Mouse (Mus musculus) MEL (cell line): ENCODE data around the gene Ppp1r3e. TPM values are rescaled to one million over a fixed set of nuclear protein-coding genes. Genes with fewer than 3 reads are reported as not detected.

Experiments
- DNase-seq: peaks from one replicate; pipeline ENCODE4 v3.0.0; 2011; ENCODE audit warnings: low read depth, low spot score
- H3K27ac ChIP-seq: 2 replicates; pipeline ENCODE4 v1.5.1; 2012; ENCODE audit warnings: low read depth, mild to moderate bottlenecking, control low read depth, low read length, moderate library complexity; ENCODE audit not compliant: control insufficient read depth
- H3K27me3 ChIP-seq, 2 experiments: fragments of 150-350 bp in 1 of 2; sonication (generic) in 1 of 2; 2 replicates each; pipeline ENCODE4 v1.6.1; 2012; ENCODE audit warnings: low read length in 2 of 2, mild to moderate bottlenecking in 2 of 2, improper control_type of control experiment in 1 of 2, moderate library complexity in 1 of 2; ENCODE audit not compliant: insufficient read depth in 2 of 2, control insufficient read depth in 1 of 2
- H3K36me3 ChIP-seq, 2 experiments: 2 replicates each; pipeline ENCODE4 v1.6.1; 2012 to 2014; ENCODE audit warnings: low read length in 2 of 2, improper control_type of control experiment in 1 of 2, inconsistent platforms in 1 of 2, mild to moderate bottlenecking in 1 of 2; ENCODE audit not compliant: insufficient read depth in 2 of 2, control insufficient read depth in 1 of 2
- H3K4me1 ChIP-seq, 2 experiments: fragments of 150-350 bp in 1 of 2; sonication (generic) in 1 of 2; 2 replicates each; pipeline ENCODE4 v1.6.1; 2012; ENCODE audit warnings: low read length in 2 of 2, improper control_type of control experiment in 1 of 2, mild to moderate bottlenecking in 1 of 2; ENCODE audit not compliant: insufficient read depth in 2 of 2, control insufficient read depth in 1 of 2
- H3K4me3 ChIP-seq, 2 experiments: fragments of 150-350 bp in 1 of 2; sonication (generic) in 1 of 2; 2 replicates each; pipeline ENCODE4 v1.5.1; 2012; ENCODE audit warnings: low read depth in 2 of 2, low read length in 2 of 2, mild to moderate bottlenecking in 2 of 2, moderate library complexity in 2 of 2, control low read depth in 1 of 2, improper control_type of control experiment in 1 of 2; ENCODE audit not compliant: control insufficient read depth in 1 of 2, insufficient read depth in 1 of 2
- H3K79me2 ChIP-seq: 2 replicates; pipeline ENCODE4 v1.6.1; 2012; ENCODE audit warnings: mild to moderate bottlenecking, low read length, moderate library complexity; ENCODE audit not compliant: control insufficient read depth, poor library complexity, insufficient read depth
- H3K9ac ChIP-seq: 2 replicates; pipeline ENCODE4 v1.6.1; 2012; ENCODE audit warnings: low read depth, mild to moderate bottlenecking, control low read depth, low read length, moderate library complexity; ENCODE audit not compliant: control insufficient read depth, poor library complexity, severe bottlenecking
- H3K9me3 ChIP-seq: fragments of 150-350 bp; sonication (generic); replicated peaks from 2 replicates; pipeline ENCODE4 v1.6.1; 2012; ENCODE audit warnings: mild to moderate bottlenecking, low read length, improper control_type of control experiment, moderate library complexity; ENCODE audit not compliant: insufficient read depth
- BHLHE40 ChIP-seq: IDR thresholded peaks from 2 replicates; pipeline ENCODE4 v1.6.1; 2012; ENCODE audit warnings: low read depth, mild to moderate bottlenecking, inconsistent platforms, low read length, improper control_type of control experiment, borderline replicate concordance
- CHD1 ChIP-seq: IDR thresholded peaks from 2 replicates; pipeline ENCODE4 v1.6.1; 2012; ENCODE audit warnings: low read depth, mild to moderate bottlenecking, inconsistent platforms, low read length, improper control_type of control experiment
- CHD2 ChIP-seq: IDR thresholded peaks from 2 replicates; pipeline ENCODE4 v1.6.1; 2011; ENCODE audit warnings: low read length, improper control_type of control experiment
- CTCF ChIP-seq, 3 experiments: IDR thresholded peaks in 2 of 3; conservative IDR thresholded peaks in 1 of 3; 2 replicates each; pipeline ENCODE4 v1.5.1; 2011 to 2012; ENCODE audit warnings: low read length in 3 of 3, low read depth in 2 of 3, mild to moderate bottlenecking in 2 of 3, improper control_type of control experiment in 1 of 3, inconsistent platforms in 1 of 3, mixed read lengths in 1 of 3, moderate library complexity in 1 of 3; ENCODE audit not compliant: control insufficient read depth in 1 of 3, insufficient read depth in 1 of 3, poor library complexity in 1 of 3, severe bottlenecking in 1 of 3
- E2F4 ChIP-seq: IDR thresholded peaks from 2 replicates; pipeline ENCODE4 v1.6.1; 2011; ENCODE audit warnings: low read depth, low read length, improper control_type of control experiment, borderline replicate concordance
- ELF1 ChIP-seq: IDR thresholded peaks from 2 replicates; pipeline ENCODE4 v1.6.1; 2014; ENCODE audit warnings: low read depth, mild to moderate bottlenecking, inconsistent platforms, low read length, improper control_type of control experiment, moderate library complexity
- EP300 ChIP-seq, 2 experiments: IDR thresholded peaks; 2 replicates each; pipeline ENCODE4 v1.6.1; 2011; ENCODE audit warnings: improper control_type of control experiment in 2 of 2, low read length in 2 of 2, low read depth in 1 of 2, mild to moderate bottlenecking in 1 of 2
- ETS1 ChIP-seq: IDR thresholded peaks from 2 replicates; pipeline ENCODE4 v1.6.1; 2012; ENCODE audit warnings: low read depth, mild to moderate bottlenecking, inconsistent platforms, low read length, improper control_type of control experiment, moderate library complexity
- GATA1 ChIP-seq: IDR thresholded peaks from 2 replicates; pipeline ENCODE4 v1.6.1; 2011; ENCODE audit warnings: low read depth, low read length, improper control_type of control experiment
- HCFC1 ChIP-seq: IDR thresholded peaks from 2 replicates; pipeline ENCODE4 v1.6.1; 2012; ENCODE audit warnings: low read depth, mild to moderate bottlenecking, inconsistent platforms, low read length, improper control_type of control experiment, moderate library complexity
- JUND ChIP-seq: IDR thresholded peaks from 2 replicates; pipeline ENCODE4 v1.6.1; 2011; ENCODE audit warnings: low read depth, mild to moderate bottlenecking, improper control_type of control experiment, low read length
- MAFK ChIP-seq: IDR thresholded peaks from 2 replicates; pipeline ENCODE4 v1.6.1; 2011; ENCODE audit warnings: low read depth, mild to moderate bottlenecking, low read length, improper control_type of control experiment, borderline replicate concordance
- MAZ ChIP-seq: IDR thresholded peaks from 2 replicates; pipeline ENCODE4 v1.6.1; 2012; ENCODE audit warnings: low read depth, mild to moderate bottlenecking, inconsistent platforms, low read length, improper control_type of control experiment
- MEF2A ChIP-seq: IDR thresholded peaks from 2 replicates; pipeline ENCODE4 v1.6.1; 2014; ENCODE audit warnings: low read depth, mild to moderate bottlenecking, inconsistent platforms, low read length, improper control_type of control experiment; ENCODE audit not compliant: poor library complexity, insufficient replicate concordance, severe bottlenecking; ENCODE audit errors: extremely low read depth
- MXI1 ChIP-seq: IDR thresholded peaks from 2 replicates; pipeline ENCODE4 v1.6.1; 2011; ENCODE audit warnings: mild to moderate bottlenecking, low read depth, low read length, improper control_type of control experiment
- MYB ChIP-seq: IDR thresholded peaks from 2 replicates; pipeline ENCODE4 v1.6.1; 2011; ENCODE audit warnings: mild to moderate bottlenecking, low read depth, low read length, improper control_type of control experiment
- NELFE ChIP-seq: IDR thresholded peaks from 2 replicates; pipeline ENCODE4 v1.6.1; 2011; ENCODE audit warnings: low read depth, low read length, improper control_type of control experiment
- POLR2A ChIP-seq, 2 experiments: IDR thresholded peaks; 2 replicates each; pipeline ENCODE4 v1.6.1; 2011 to 2012; ENCODE audit warnings: low read length in 2 of 2, mild to moderate bottlenecking in 2 of 2, control low read depth in 1 of 2, improper control_type of control experiment in 1 of 2, low read depth in 1 of 2, moderate library complexity in 1 of 2; ENCODE audit not compliant: control insufficient read depth in 1 of 2, insufficient read depth in 1 of 2, poor library complexity in 1 of 2
- POLR2AphosphoS2 ChIP-seq: IDR thresholded peaks from 2 replicates; pipeline ENCODE4 v1.6.1; 2011; ENCODE audit warnings: low read length, improper control_type of control experiment
- SIN3A ChIP-seq: IDR thresholded peaks from 2 replicates; pipeline ENCODE4 v1.6.1; 2012; ENCODE audit warnings: low read length, improper control_type of control experiment, inconsistent platforms
- TBP ChIP-seq: IDR thresholded peaks from 2 replicates; pipeline ENCODE4 v1.8.0; 2011; ENCODE audit warnings: low read depth, low read length, improper control_type of control experiment
- UBTF ChIP-seq: IDR thresholded peaks from 2 replicates; pipeline ENCODE4 v1.6.1; 2012; ENCODE audit warnings: low read depth, mild to moderate bottlenecking, inconsistent platforms, low read length, improper control_type of control experiment, moderate library complexity, borderline replicate concordance; ENCODE audit not compliant: insufficient read depth
- USF1 ChIP-seq: IDR thresholded peaks from 2 replicates; pipeline ENCODE4 v1.6.1; 2014; ENCODE audit warnings: low read depth, mild to moderate bottlenecking, inconsistent platforms, low read length, improper control_type of control experiment, moderate library complexity
- ZC3H11A ChIP-seq: IDR thresholded peaks from 2 replicates; pipeline ENCODE4 v1.6.1; 2012; ENCODE audit warnings: low read depth, mild to moderate bottlenecking, inconsistent platforms, low read length, improper control_type of control experiment
- ZNF384 ChIP-seq: IDR thresholded peaks from 2 replicates; pipeline ENCODE4 v1.6.1; 2012; ENCODE audit warnings: low read depth, mild to moderate bottlenecking, inconsistent platforms, low read length, improper control_type of control experiment
- polyA plus RNA-seq, 2 experiments: library from polyadenylated mRNA; stranded (reverse) in 1 of 2; unstranded in 1 of 2; fragments of >175 nt in 1 of 2; fragments of >200 nt in 1 of 2; gene quantifications; 2 replicates each; pipeline versions ENCODE4 v1.2.1 to v1.2.4; 2012; ENCODE audit warnings: low replicate concordance in 2 of 2, low read depth in 1 of 2; ENCODE audit not compliant: insufficient read length in 2 of 2, insufficient read depth in 1 of 2, missing spikeins in 1 of 2
- total RNA-seq: library from RNA; depleted of rRNA; stranded (reverse); fragments of 300-350 nt; gene quantifications from 2 replicates; pipeline ENCODE4 v1.2.3, GENCODE M21; 2012

Ppp1r3e gene
- total and polyA plus RNA-seq, 3 experiments: 0.73 to 1.2 TPM; not detected in 1

- Histone ChIP-seq H3K27ac (no peak overlapping the region), H3K36me3 (no peaks in the 10 kb centered on the region), H3K9ac (no peak overlapping the region)
- DNase-seq: no peak
- TF ChIP-seq BHLHE40 (no peak), MXI1 (no peak), POLR2AphosphoS2 (no peak), JUND (no peak), MYB (no peak), TBP (no peak), POLR2A (IDR thresholded peaks at IDR 0.05; ENCODE audit: control insufficient read depth in 1 of 2, insufficient read depth in 1 of 2, low read depth in 1 of 2, low read length in 2 of 2, poor library complexity in 1 of 2) (no peak), UBTF (no peak), SIN3A (no peak), USF1 (no peak), CTCF (IDR thresholded peaks at IDR 0.05 in 2 of 3, conservative IDR thresholded peaks at IDR 0.05 in 1 of 3; ENCODE audit: control insufficient read depth in 1 of 3, insufficient read depth in 1 of 3, low read depth in 2 of 3, low read length in 3 of 3, poor library complexity in 1 of 3, severe bottlenecking in 1 of 3) (no peak), CHD2 (no peak), NELFE (no peak), E2F4 (no peak), EP300 (IDR thresholded peaks at IDR 0.05; ENCODE audit: low read depth in 1 of 2, low read length in 2 of 2) (no peak), ZNF384 (no peak)
- TF ChIP-seq, all 39 proteins: peak for 0
- Histone ChIP-seq H3K27me3 (peaks cover 4% of the 10 kb centered on the region in 2 experiments; a peak in 3 of 4 replicates), H3K79me2 (no peaks in the 10 kb centered on the region), H3K9me3 (no peaks in the 10 kb centered on the region), H3K4me3 (no peak overlapping the region), H3K4me1 (no peaks in the 10 kb centered on the region; a peak in 1 of 4 replicates)
Measured at GRCm38 (mm10) chr14:54908682-54909081, 31.3 kb upstream of the Ppp1r3e start.

DNA sequence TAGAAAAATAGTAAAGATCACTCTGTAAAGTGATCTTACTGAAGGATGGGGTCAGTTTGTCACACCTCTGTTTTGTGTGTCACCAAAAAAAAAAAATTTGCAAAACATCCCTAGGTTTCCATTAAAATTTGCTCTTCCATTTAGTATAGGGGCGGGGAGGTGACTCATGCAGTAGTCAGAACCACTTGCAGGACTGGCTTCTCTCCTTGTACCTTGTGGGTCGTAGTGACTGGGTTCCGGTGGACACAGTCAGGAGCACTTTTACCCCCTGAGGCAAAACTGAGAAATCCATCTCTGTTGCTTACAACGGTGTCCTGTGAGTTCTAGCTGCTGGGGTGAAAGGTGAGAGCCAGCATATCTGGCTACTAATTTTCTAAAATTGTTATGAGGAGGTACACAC, 26.3 kb upstream of the Ppp1r3e start:
- no peaks in the 10 kb centered on the region for H3K9me3 ChIP-seq
- no peaks in the 10 kb centered on the region for H3K27me3 ChIP-seq
- H3K27ac ChIP-seq: no peak overlapping the region
- no peak for TF ChIP-seq ZNF384
- TF ChIP-seq CHD2: no peak
- TF ChIP-seq MAZ: no peak
- no peak for TF ChIP-seq GATA1
- TF ChIP-seq HCFC1: no peak
- no peak for TF ChIP-seq USF1
- TF ChIP-seq MEF2A: no peak
- TF ChIP-seq JUND: no peak
- TF ChIP-seq EP300 (IDR thresholded peaks at IDR 0.05; ENCODE audit: low read depth in 1 of 2, low read length in 2 of 2): no peak
- no peak for TF ChIP-seq ELF1
- TF ChIP-seq CHD1: no peak
- TF ChIP-seq ETS1: no peak
- TF ChIP-seq MAFK: no peak
- TF ChIP-seq ZC3H11A: no peak
- TF ChIP-seq POLR2AphosphoS2: no peak
- no peaks in the 10 kb centered on the region for H3K36me3 ChIP-seq
- no peak overlapping the region for H3K9ac ChIP-seq
- DNase-seq: no peak
- H3K4me1 ChIP-seq: no peaks in the 10 kb centered on the region; a peak in 1 of 4 replicates
- H3K4me3 ChIP-seq: no peak overlapping the region
- H3K79me2 ChIP-seq: no peaks in the 10 kb centered on the region
